Mouse (Mus musculus) lung, postnatal 0 days (tissue): ENCODE results near the gene Mon2. TPM values are rescaled to one million over a fixed set of nuclear protein-coding genes. Genes with fewer than 3 reads are reported as not detected.

Experiments
- ATAC-seq: fragments of 200-750 bp; cut with Nextera tagmentation; 2 replicates; pipeline ENCODE4 v1.8.0; 2017; ENCODE audit warnings: moderate library complexity
- DNase-seq: peaks from one replicate; pipeline ENCODE4 v3.0.0-alpha.2; 2016; ENCODE audit warnings: low spot score
- H3K27ac ChIP-seq: fragments of 300-500 bp; sonication (generic); 2 replicates; pipeline ENCODE4 v1.5.1; 2014; ENCODE audit warnings: antibody characterized with exemption, mild to moderate bottlenecking, low read length, mixed read lengths
- H3K27me3 ChIP-seq: fragments of 300-500 bp; sonication (generic); replicated peaks from 2 replicates; pipeline ENCODE4 v1.6.1; 2014; ENCODE audit warnings: low read length, mixed read lengths; ENCODE audit not compliant: insufficient read depth
- H3K36me3 ChIP-seq: fragments of 300-500 bp; sonication (generic); 2 replicates; pipeline ENCODE4 v1.6.1; 2014; ENCODE audit warnings: low read length, mixed read lengths; ENCODE audit not compliant: insufficient read depth
- H3K4me1 ChIP-seq: fragments of 300-500 bp; sonication (generic); 2 replicates; pipeline ENCODE4 v1.6.1; 2014; ENCODE audit warnings: antibody characterized with exemption, low read depth, low read length, mixed read lengths; ENCODE audit not compliant: insufficient read depth
- H3K4me2 ChIP-seq: fragments of 300-500 bp; sonication (generic); replicated peaks from 2 replicates; pipeline ENCODE4 v1.6.1; 2014; ENCODE audit warnings: low read depth, mild to moderate bottlenecking, low read length, moderate library complexity, mixed read lengths
- H3K4me3 ChIP-seq: fragments of 300-500 bp; sonication (generic); 2 replicates; pipeline ENCODE4 v1.5.1; 2014; ENCODE audit warnings: low read depth, low read length
- H3K9ac ChIP-seq: fragments of 300-500 bp; sonication (generic); replicated peaks from 2 replicates; pipeline ENCODE4 v1.6.1; 2014; ENCODE audit warnings: low read depth, mild to moderate bottlenecking
- H3K9me3 ChIP-seq: fragments of 300-500 bp; sonication (generic); 2 replicates; pipeline ENCODE4 v1.6.1; 2016; ENCODE audit warnings: low read length, mixed read lengths
- CTCF ChIP-seq: IDR thresholded peaks from 2 replicates; pipeline ENCODE4 v1.5.1; 2016; ENCODE audit warnings: antibody characterized with exemption, mild to moderate bottlenecking
- EP300 ChIP-seq: IDR thresholded peaks from 2 replicates; pipeline ENCODE4 v1.6.1; 2016; ENCODE audit warnings: antibody characterized with exemption, mild to moderate bottlenecking, control low read depth
- WGBS: fragments of 180-500 bp; shearing (Covaris S2); extraction: QIAGEN DNeasy Blood & Tissue Kit; methylation state at CpG from one replicate; pipeline ENCODE4 v1.1.7; 2014; 5-methylcytosine and 5-hydroxymethylcytosine counted together
- polyA plus RNA-seq: library from polyadenylated mRNA; unstranded; fragments of >200 nt; fragmentation: Nextera tagmentation; extraction: Ambion mirVana; gene quantifications from 2 replicates; pipeline ENCODE4 v1.2.1, GENCODE M21; 2015

The Mon2 gene
- polyA plus RNA-seq, 1 experiment from 2014 or later: 26.4 TPM

DNA sequence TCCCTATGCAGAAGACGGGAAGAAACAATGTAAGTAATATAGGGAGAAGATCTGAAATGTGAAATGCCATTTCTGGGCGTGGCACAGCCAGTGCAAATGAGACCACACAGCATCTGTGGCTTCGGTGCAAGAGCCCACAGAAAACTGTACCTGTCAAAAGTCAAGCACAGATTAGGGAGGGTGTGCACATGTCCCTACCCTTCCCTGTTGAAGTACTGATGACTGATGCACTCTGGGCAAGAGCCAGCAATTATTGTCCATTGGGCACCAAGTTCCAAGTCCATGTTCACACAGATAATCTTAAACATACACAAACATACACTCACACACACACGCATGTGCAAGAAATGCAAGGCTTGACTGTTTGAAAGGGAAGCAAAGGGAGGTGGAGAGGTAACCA, 22.7 kb downstream of the Mon2 start:
- DNase-seq: no peak
- ATAC-seq: no peak
- Histone ChIP-seq H3K9ac (no peak overlapping the region), H3K9me3 (no peaks in the 10 kb centered on the region), H3K4me3 (no peak overlapping the region), H3K27ac (no peak overlapping the region), H3K4me2 (no peak overlapping the region), H3K27me3 (no peaks in the 10 kb centered on the region), H3K4me1 (no peaks in the 10 kb centered on the region), H3K36me3 (peaks cover 5% of the 10 kb centered on the region; the same call in 1 of the 2 replicates)
- WGBS: 70% methylated on average over 4 of the region's 4 CpGs
- TF ChIP-seq EP300 (no peak), CTCF (no peak)

DNA sequence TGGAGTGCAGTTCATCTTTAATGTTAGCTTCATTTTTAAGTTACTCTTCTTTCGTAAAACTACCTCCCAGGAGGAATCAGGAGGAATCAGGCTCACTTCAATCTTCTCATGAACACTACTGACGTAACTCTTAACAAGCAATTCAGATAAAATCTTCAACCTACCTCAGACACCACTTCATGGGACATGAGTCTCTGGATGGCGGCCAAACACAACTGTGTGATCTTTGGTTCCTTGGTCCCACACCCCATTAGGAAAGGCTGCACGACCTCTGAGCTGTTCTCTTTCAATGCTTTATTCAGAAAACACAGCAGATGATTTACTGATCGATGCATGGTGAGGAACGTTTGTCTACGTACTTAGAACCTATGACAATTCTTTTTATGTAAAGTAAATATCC, 24.3 kb downstream of the Mon2 start:
- Histone ChIP-seq H3K4me3 (no peak overlapping the region), H3K27me3 (no peaks in the 10 kb centered on the region), H3K9me3 (no peaks in the 10 kb centered on the region), H3K4me1 (no peaks in the 10 kb centered on the region), H3K4me2 (no peak overlapping the region), H3K27ac (no peak overlapping the region), H3K9ac (no peak overlapping the region), H3K36me3 (peaks cover 9% of the 10 kb centered on the region; the same call in 1 of the 2 replicates)
- 32% methylated on average over 7 of the region's 7 CpGs for WGBS
- no peak for TF ChIP-seq CTCF
- TF ChIP-seq EP300: peak; percentile 36; the same call in 1 of the 2 replicates
- ATAC-seq (peak; percentile 53; the same call in 1 of the 2 replicates), DNase-seq (peak; percentile 42)

DNA sequence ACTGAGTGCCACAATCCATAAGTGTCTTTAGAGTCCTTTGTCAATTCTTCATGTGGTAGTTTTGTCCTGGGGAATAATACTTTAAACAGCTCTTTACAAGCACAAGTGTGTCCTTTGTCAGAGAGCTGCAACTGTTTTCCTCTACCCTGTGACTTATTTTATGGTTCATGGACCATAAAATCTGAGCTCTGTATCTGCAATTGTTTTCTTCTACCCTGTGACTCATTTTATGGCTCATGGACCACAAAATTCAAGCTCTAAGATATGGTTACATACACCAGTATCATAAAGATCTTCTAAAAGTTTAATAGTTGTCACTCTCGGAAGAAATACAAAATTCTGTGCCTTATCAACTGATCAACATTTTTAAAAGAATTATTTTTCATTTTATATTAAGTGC, 27.6 kb downstream of the Mon2 start:
- H3K27me3 ChIP-seq: no peaks in the 10 kb centered on the region
- H3K9ac ChIP-seq: no peak overlapping the region
- 98% methylated on average over 1 of the region's 1 CpGs for WGBS
- H3K27ac ChIP-seq: no peak overlapping the region
- H3K9me3 ChIP-seq: no peaks in the 10 kb centered on the region
- H3K4me3 ChIP-seq: no peak overlapping the region
- ATAC-seq: no peak
- H3K36me3 ChIP-seq: peaks cover 12% of the 10 kb centered on the region; the same call in 1 of the 2 replicates
- no peak for TF ChIP-seq EP300
- no peak for TF ChIP-seq CTCF
- H3K4me2 ChIP-seq: no peak overlapping the region
- no peak for DNase-seq
- H3K4me1 ChIP-seq: no peaks in the 10 kb centered on the region

DNA sequence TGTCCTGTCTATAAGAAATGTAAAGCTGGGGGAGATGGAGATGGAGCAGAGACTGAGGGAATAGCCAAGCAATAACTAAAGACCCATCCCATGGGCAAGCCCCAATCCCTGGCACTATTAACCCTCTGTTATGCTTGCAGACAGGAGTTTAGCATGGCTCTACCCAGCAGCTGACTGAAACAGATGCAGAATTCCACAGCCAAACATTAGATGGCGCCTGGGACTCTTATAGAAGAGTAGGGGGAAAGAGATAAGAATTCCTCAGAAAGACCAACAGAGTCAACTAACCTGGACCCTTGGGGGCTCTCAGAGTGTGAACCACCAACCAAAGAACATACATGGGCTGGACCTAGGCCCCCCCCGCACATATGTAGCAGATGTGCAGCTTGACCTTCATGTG, 36.4 kb downstream of the Mon2 start:
- H3K27ac ChIP-seq: no peak overlapping the region
- H3K9ac ChIP-seq: no peak overlapping the region
- whole genome bisulfite sequencing: 64% methylated on average over 2 of the region's 2 CpGs
- no peaks in the 10 kb centered on the region for H3K4me1 ChIP-seq
- H3K27me3 ChIP-seq: no peaks in the 10 kb centered on the region
- no peak for TF ChIP-seq EP300
- TF ChIP-seq CTCF: peak; percentile 50
- no peak for ATAC-seq
- peaks cover 27% of the 10 kb centered on the region for H3K36me3 ChIP-seq
- H3K4me3 ChIP-seq: no peak overlapping the region
- no peaks in the 10 kb centered on the region for H3K9me3 ChIP-seq
- no peak overlapping the region for H3K4me2 ChIP-seq
- no peak for DNase-seq

DNA sequence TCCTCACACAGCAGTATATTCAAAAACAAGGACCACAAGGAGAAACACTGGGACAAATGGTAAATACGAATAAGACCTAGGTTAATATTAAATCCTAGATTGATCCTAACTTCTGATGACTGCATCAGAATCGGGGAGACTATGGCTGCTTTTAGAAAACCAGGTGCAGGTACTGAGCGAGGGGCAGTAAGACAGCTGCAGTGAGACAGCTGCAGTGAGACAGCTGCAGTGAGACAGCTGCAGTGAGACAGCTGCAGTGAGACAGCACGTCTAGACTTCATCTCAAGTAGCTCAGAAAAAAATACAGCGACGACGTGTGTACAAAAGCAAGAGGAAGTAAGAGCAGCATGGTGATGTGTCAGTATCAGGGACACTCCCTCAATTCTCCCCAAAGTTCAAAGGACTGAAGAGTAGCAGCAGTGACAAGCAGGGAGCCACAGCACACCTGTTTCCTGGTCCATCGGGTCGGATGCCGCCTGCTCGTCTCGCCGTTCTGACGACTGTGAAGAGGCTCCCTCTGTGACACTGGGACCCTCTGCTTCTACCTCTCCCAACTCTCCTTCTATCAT, 44.1 kb downstream of the Mon2 start:
- H3K36me3 ChIP-seq: peaks cover 35% of the 10 kb centered on the region
- no peak for ATAC-seq

DNA sequence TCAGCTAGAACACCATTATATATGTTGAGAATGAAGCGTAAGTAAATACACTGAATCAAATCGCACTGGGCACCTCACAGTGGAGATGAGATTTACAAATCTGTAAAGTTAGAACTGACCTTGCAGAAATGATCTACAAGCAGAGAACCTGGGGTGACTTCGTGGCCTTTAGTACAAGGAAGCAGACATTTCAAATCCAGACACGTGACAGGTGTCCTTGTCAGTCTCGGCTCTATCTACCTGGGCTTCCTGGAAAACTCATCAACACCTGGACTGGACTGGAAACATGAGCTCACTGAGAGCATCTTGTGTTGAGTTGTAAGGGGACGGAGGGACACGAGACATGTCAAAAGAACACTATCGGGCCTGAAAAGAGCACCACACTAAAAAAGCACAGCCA, 44.9 kb downstream of the Mon2 start:
- no peak overlapping the region for H3K4me3 ChIP-seq
- no peaks in the 10 kb centered on the region for H3K27me3 ChIP-seq
- WGBS: 93% methylated on average over 8 of the region's 8 CpGs
- H3K27ac ChIP-seq: no peak overlapping the region
- no peak overlapping the region for H3K4me2 ChIP-seq
- peaks cover 31% of the 10 kb centered on the region for H3K36me3 ChIP-seq
- H3K9me3 ChIP-seq: no peaks in the 10 kb centered on the region
- H3K4me1 ChIP-seq: no peaks in the 10 kb centered on the region
- ATAC-seq: no peak
- H3K9ac ChIP-seq: no peak overlapping the region
- no peak for TF ChIP-seq EP300
- TF ChIP-seq CTCF: no peak
- DNase-seq: no peak

More for the DNA sequence above, 44.1 kb downstream of the Mon2 start:
- no peak overlapping the region for H3K9ac ChIP-seq
- H3K4me1 ChIP-seq: no peaks in the 10 kb centered on the region
- no peaks in the 10 kb centered on the region for H3K9me3 ChIP-seq
- DNase-seq: no peak
- H3K4me2 ChIP-seq: no peak overlapping the region
- TF ChIP-seq CTCF (no peak), EP300 (no peak)
- no peaks in the 10 kb centered on the region for H3K27me3 ChIP-seq
- no peak overlapping the region for H3K27ac ChIP-seq
- H3K4me3 ChIP-seq: no peak overlapping the region
- 78% methylated on average over 14 of the region's 14 CpGs for WGBS

DNA sequence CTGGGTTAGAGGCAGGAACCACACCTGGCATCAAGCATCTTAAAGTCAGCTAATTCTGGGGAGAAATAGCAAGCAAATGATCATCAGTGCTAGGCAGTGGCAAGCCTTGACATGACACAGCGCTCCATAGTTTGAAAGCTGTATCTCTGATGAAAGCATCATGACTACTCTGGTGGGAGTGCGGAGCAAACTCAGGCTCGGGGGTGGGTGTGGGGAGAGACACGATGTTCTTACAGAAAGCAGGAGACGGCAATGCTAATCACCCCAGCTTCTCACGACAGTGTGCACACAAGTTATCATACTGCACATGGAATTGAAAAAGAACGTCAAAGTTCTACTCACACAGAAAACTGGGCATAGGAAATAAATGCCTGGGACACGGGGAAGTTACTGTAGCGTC, 45.7 kb downstream of the Mon2 start:
- Histone ChIP-seq H3K4me1 (no peaks in the 10 kb centered on the region), H3K9ac (no peak overlapping the region), H3K9me3 (no peaks in the 10 kb centered on the region), H3K27me3 (no peaks in the 10 kb centered on the region), H3K27ac (no peak overlapping the region), H3K4me2 (no peak overlapping the region), H3K36me3 (peaks cover 31% of the 10 kb centered on the region), H3K4me3 (no peak overlapping the region)
- TF ChIP-seq CTCF: no peak
- no peak for DNase-seq
- no peak for ATAC-seq
- 94% methylated on average over 9 of the region's 9 CpGs for WGBS
